In the genomic region with DNA sequence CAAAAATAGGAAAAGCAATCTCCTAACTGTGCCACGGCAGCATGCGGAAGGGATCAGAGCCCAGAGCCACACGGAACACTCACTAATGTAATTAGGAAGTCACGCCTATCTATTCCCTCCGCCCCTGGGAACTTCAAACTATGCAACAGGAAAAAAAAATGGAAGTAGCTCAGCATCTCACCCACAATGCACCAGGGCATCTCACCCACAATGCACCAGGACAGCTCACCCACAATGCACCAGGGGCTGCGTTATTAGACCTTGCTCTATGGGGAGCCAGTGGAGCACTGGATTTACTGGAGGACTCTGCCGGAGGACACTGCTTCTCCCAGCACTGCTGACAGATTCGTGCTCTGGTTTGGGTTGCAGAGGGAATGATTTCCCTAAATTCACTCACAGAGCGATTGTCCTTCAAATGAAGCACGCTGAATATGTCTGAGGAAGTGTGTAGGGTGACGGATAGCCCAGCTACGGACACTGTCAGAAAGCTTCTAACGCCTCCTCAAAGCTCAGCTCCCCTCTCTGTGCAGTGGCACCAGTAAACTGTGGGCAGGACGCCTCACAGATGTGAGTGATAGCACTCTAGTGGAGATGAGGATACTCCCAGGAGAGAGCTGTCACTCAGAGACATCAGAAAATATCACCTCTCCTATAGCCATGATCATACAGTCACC, we compare ENCODE assay signal across 12 mouse cellular contexts. TPM values are rescaled to one million over a fixed set of nuclear protein-coding genes. Genes with fewer than 3 reads are reported as not detected.
A peak's percentile ranks its signal among the peaks of the same experiment; 100 is the strongest.
DNase-seq lines count a peak whose midpoint lies in the region; ATAC-seq and TF ChIP-seq lines count a peak whose summit lies in the region.
"Had no signal": no experiment of that assay in that cellular context is flagged by ENCODE, and none has a peak within 500 bp of the region (broad histone marks: within the 10 kb centered on the region; RNA-seq: fewer than 3 reads in every experiment).

No protein-coding gene starts in this region.

- H3K9ac ChIP-seq in hindbrain, postnatal 0 days (replicated peaks; ENCODE audit: low read length): no peak overlapping the region
- H3K9ac ChIP-seq in midbrain, postnatal 0 days (replicated peaks; ENCODE audit: low read length, poor library complexity, severe bottlenecking): no peak overlapping the region
- H3K9ac ChIP-seq: neural tube, embryonic 15.5 days had no signal

- H3K36me3 ChIP-seq in hindbrain, postnatal 0 days (ENCODE audit: insufficient read depth, low read length): no peaks in the 10 kb centered on the region
- H3K36me3 ChIP-seq in midbrain, postnatal 0 days (ENCODE audit: insufficient read depth, low read length): no peaks in the 10 kb centered on the region
- H3K36me3 ChIP-seq: neural tube, embryonic 15.5 days had no signal

- WGBS in lung, adult 2 months: 63% methylated on average over 14 of the region's 14 CpGs
- 59% methylated on average over 14 of the region's 14 CpGs for WGBS in hindbrain, postnatal 0 days
- 63% methylated on average over 14 of the region's 14 CpGs for WGBS in midbrain, postnatal 0 days

- H3K4me1 ChIP-seq in lung, adult 2 months (ENCODE audit: control insufficient read depth, insufficient read depth, low read length): peaks cover 9% of the 10 kb centered on the region
- H3K4me1 ChIP-seq in hindbrain, postnatal 0 days (ENCODE audit: insufficient read depth, low read length): no peaks in the 10 kb centered on the region
- no peaks in the 10 kb centered on the region for H3K4me1 ChIP-seq in midbrain, postnatal 0 days (ENCODE audit: insufficient read depth, low read length)

- H3K4me2 ChIP-seq in hindbrain, postnatal 0 days (ENCODE audit: low read depth, low read length): no peak overlapping the region
- no peak overlapping the region for H3K4me2 ChIP-seq in midbrain, postnatal 0 days (ENCODE audit: low read depth, low read length, poor library complexity, severe bottlenecking)
- H3K4me2 ChIP-seq: neural tube, embryonic 15.5 days had no signal

- H3K9me3 ChIP-seq in hindbrain, postnatal 0 days (ENCODE audit: low read length): no peaks in the 10 kb centered on the region
- H3K9me3 ChIP-seq in midbrain, postnatal 0 days (ENCODE audit: low read length): peaks cover 6% of the 10 kb centered on the region; the same call in 1 of the 2 replicates
- H3K9me3 ChIP-seq: neural tube, embryonic 15.5 days had no signal

- TF ChIP-seq CTCF in lung, adult 2 months (IDR thresholded peaks at IDR 0.05; ENCODE audit: insufficient read depth, low read length): no peak
- no peak for TF ChIP-seq CTCF in hindbrain, postnatal 0 days (IDR thresholded peaks at IDR 0.05; ENCODE audit: low read depth)
- TF ChIP-seq CTCF in midbrain, postnatal 0 days (IDR thresholded peaks at IDR 0.05): no peak
- TF ChIP-seq CTCF in left cerebral cortex, adult 2 months (IDR thresholded peaks at IDR 0.05): no peak

- DNase-seq in embryo, embryonic 10.5 days (ENCODE audit: low spot score): peak; percentile 8
- DNase-seq in embryo, embryonic 9.5 days (ENCODE audit: extremely low spot score): no peak
- DNase-seq in lung, adult 2 months: no peak
- DNase-seq in lung, postnatal 25 days (ENCODE audit: low spot score): no peak
- peak; percentile 17 for DNase-seq in hindbrain, postnatal 0 days (ENCODE audit: low spot score)
- DNase-seq in midbrain, postnatal 0 days (ENCODE audit: low spot score): peak; percentile 33
- DNase-seq in left cerebral cortex, adult 2 months (ENCODE audit: extremely low spot score in 1 of 2, low spot score in 2 of 2): no peak
- DNase-seq: adrenal gland, adult 8-10 months; right cerebral cortex, postnatal 25 days had no signal

- peak; percentile 14; the same call in 1 of the 2 replicates for TF ChIP-seq POLR2A in lung, adult 2 months (IDR thresholded peaks at IDR 0.05; ENCODE audit: borderline replicate concordance, extremely low read depth, low read depth, low read length)

- no peak overlapping the region for H3K27ac ChIP-seq in hindbrain, postnatal 0 days
- no peak overlapping the region for H3K27ac ChIP-seq in midbrain, postnatal 0 days (ENCODE audit: low read depth, low read length)
- H3K27ac ChIP-seq in left cerebral cortex, adult 2 months: no peak overlapping the region
- H3K27ac ChIP-seq: kidney, postnatal 0 days had no signal

- no peaks in the 10 kb centered on the region for H3K27me3 ChIP-seq in hindbrain, postnatal 0 days (ENCODE audit: insufficient read depth, low read length)
- no peaks in the 10 kb centered on the region for H3K27me3 ChIP-seq in midbrain, postnatal 0 days (ENCODE audit: insufficient read depth, low read length)
- H3K27me3 ChIP-seq: neural tube, embryonic 15.5 days had no signal

- peak overlapping the region; percentile 11 for H3K4me3 ChIP-seq in lung, adult 2 months (replicated peaks; ENCODE audit: extremely low read depth, low read depth, low read length)
- no peak overlapping the region for H3K4me3 ChIP-seq in hindbrain, postnatal 0 days (ENCODE audit: low read length)
- H3K4me3 ChIP-seq in midbrain, postnatal 0 days (ENCODE audit: low read depth, low read length): no peak overlapping the region
- H3K4me3 ChIP-seq in left cerebral cortex, adult 2 months: no peak overlapping the region
- H3K4me3 ChIP-seq: neural tube, embryonic 15.5 days had no signal

- intact Hi-C loops in left cerebral cortex, adult 2 months (cut with DNase I): no loop called here

- ATAC-seq in hindbrain, postnatal 0 days: peak; percentile 53
- 0 out of 2 replicates have a peak, but pooled peaks have one; percentile 27 for ATAC-seq in midbrain, postnatal 0 days (ENCODE audit: low FRiP score)
- ATAC-seq in megakaryocyte, adult 5-6 weeks (ENCODE audit: poor library complexity, severe bottlenecking): no peak

RNA-seq across cellular contexts. Expression of a gene that starts 51.8 kb away (rescaled TPM):
- 121 and 130 TPM in 2 replicates for polyA plus RNA-seq in lung, adult 2 months (2012; rRNA removed)
- 56.1 and 78.3 TPM in 2 replicates for total RNA-seq in hindbrain, postnatal 0 days (2014; rRNA removed)
- polyA plus RNA-seq in hindbrain, postnatal 0 days (2015; fragmentation: Nextera tagmentation; extraction: Ambion mirVana): 28.6 and 28.9 TPM in 2 replicates
- total RNA-seq in midbrain, postnatal 0 days (2014; rRNA removed): 40.4 and 41.4 TPM in 2 replicates
- 19.5 and 20.4 TPM in 2 replicates for polyA plus RNA-seq in midbrain, postnatal 0 days (2015; fragmentation: Nextera tagmentation; extraction: Ambion mirVana)
- 113 and 132 TPM in 2 replicates for total RNA-seq in megakaryocyte, adult 5-6 weeks (2015)
- total RNA-seq in megakaryocyte, adult 5-6 weeks (2017): 94.7 and 111 TPM in 2 replicates
- 100 to 1,000 TPM; 248 to 251 TPM for total RNA-seq in left cerebral cortex, adult 2 months (2021)

Comparison
In these comparisons a context has a peak if more than half of its experiments do, and no peak if none do; other contexts are left out.
1. DNase-seq: peak in embryo, embryonic 10.5 days (single experiment), hindbrain, postnatal 0 days (single experiment) and midbrain, postnatal 0 days (single experiment); none in embryo, embryonic 9.5 days (single experiment), lung, adult 2 months (single experiment), lung, postnatal 25 days (single experiment) and left cerebral cortex, adult 2 months (0 of 2).